Mouse (Mus musculus) neural tube, embryonic 14.5 days (tissue): ENCODE measurements around the gene Ppp1r18. TPM values are rescaled to one million over a fixed set of nuclear protein-coding genes. Genes with fewer than 3 reads are reported as not detected.

Source experiments
- ATAC-seq: fragments of 200-750 bp; cut with Nextera tagmentation; 2 replicates; pipeline ENCODE4 v1.8.0; 2017; ENCODE audit warnings: low read depth, mild to moderate bottlenecking, moderate TSS enrichment, moderate library complexity
- H3K27ac ChIP-seq: fragments of 300-500 bp; sonication (generic); 2 replicates; pipeline ENCODE4 v1.5.1; 2014; ENCODE audit warnings: low read depth, mild to moderate bottlenecking, control low read depth, low read length, moderate library complexity, mixed read lengths
- H3K27me3 ChIP-seq: fragments of 300-500 bp; sonication (generic); 2 replicates; pipeline ENCODE4 v1.6.1; 2014; ENCODE audit warnings: low read length; ENCODE audit not compliant: control insufficient read depth, insufficient read depth
- H3K36me3 ChIP-seq: fragments of 300-500 bp; sonication (generic); 2 replicates; pipeline ENCODE4 v1.6.1; 2014; ENCODE audit warnings: low read length, mixed read lengths; ENCODE audit not compliant: control insufficient read depth, insufficient read depth
- H3K4me1 ChIP-seq: fragments of 300-500 bp; sonication (generic); 2 replicates; pipeline ENCODE4 v1.6.1; 2014; ENCODE audit warnings: low read length; ENCODE audit not compliant: control insufficient read depth, insufficient read depth
- H3K4me2 ChIP-seq: fragments of 300-500 bp; sonication (generic); 2 replicates; pipeline ENCODE4 v1.6.1; 2014; ENCODE audit warnings: mild to moderate bottlenecking, low read depth, low read length, control low read depth
- H3K4me3 ChIP-seq: fragments of 300-500 bp; sonication (generic); 2 replicates; pipeline ENCODE4 v1.5.1; 2014; ENCODE audit warnings: low read depth, low read length, control low read depth, mixed read lengths
- H3K9ac ChIP-seq: fragments of 300-500 bp; sonication (generic); replicated peaks from 2 replicates; pipeline ENCODE4 v1.6.1; 2014; ENCODE audit warnings: low read depth, mild to moderate bottlenecking, control low read depth, low read length, mixed read lengths
- H3K9me3 ChIP-seq: fragments of 300-500 bp; sonication (generic); 2 replicates; pipeline ENCODE4 v1.6.1; 2016; ENCODE audit warnings: low read length; ENCODE audit not compliant: control insufficient read depth
- WGBS: fragments of 180-500 bp; shearing (Covaris S2); extraction: QIAGEN DNeasy Blood & Tissue Kit; methylation state at CpG from one replicate; pipeline ENCODE4 v1.1.7; 2014; 5-methylcytosine and 5-hydroxymethylcytosine counted together
- polyA plus RNA-seq: library from polyadenylated mRNA; unstranded; fragments of >200 nt; fragmentation: Nextera tagmentation; extraction: Ambion mirVana; gene quantifications from 2 replicates; pipeline ENCODE4 v1.2.1, GENCODE M21; 2014

Ppp1r18 gene
- polyA plus RNA-seq, 1 experiment from 2014 or later, result 18.0 TPM

DNA sequence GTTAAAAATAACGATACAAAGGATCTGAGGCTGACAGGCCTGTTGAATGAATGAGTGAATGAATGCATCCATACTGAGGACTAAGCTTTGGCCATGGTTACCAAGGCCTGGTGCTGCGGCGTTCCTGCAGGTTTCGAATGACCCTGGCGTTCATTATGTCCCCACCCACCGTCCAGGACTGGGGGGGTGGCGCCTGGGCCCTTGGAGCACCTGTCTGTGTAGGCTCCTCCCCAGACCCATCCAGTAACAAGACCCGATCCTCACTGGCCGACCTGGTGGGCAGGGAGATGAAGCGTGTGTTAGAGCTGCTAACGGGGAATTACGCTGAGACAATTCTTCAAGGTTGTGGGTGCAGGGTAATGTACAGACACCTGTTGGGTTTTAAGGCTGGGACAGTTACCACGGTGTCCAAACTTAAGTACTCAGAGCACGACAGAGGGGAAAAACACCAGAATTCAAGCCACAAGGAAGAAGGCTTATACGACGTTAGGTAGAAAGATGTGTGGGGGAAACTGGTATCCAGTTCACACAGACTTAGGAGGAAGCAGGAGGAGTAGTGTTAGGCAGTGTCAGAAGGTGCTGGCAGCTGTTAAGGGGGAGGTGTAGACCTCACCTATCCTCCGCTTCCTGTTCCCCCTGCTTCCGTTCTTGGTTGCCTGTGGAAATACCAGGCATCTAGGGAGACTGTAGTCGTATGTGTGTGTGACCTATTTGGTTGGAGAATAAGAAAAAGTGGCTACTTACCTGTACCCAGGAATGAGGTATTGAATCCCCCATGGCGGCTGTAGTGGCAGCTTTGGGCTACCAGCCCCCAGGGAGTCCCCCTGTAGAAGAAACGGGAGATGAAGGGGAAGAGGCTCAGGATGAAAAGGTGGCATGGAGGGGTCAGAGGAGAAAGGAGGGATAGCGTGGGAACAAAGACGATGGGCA lies 32.5 kb downstream of the Ppp1r18 start:
- Histone ChIP-seq H3K9ac (peak overlapping the region; percentile 37; the same call in 1 of the 2 replicates), H3K4me3 (peak overlapping the region; percentile 78), H3K9me3 (no peaks in the 10 kb centered on the region), H3K4me1 (peaks cover 13% of the 10 kb centered on the region), H3K27ac (peak overlapping the region; percentile 95; the same call in 1 of the 2 replicates), H3K27me3 (no peaks in the 10 kb centered on the region), H3K4me2 (peak overlapping the region; percentile 100), H3K36me3 (peaks cover 49% of the 10 kb centered on the region)
- ATAC-seq, result peak; percentile 45
- WGBS, result 47% methylated on average over 23 of the region's 23 CpGs

DNA sequence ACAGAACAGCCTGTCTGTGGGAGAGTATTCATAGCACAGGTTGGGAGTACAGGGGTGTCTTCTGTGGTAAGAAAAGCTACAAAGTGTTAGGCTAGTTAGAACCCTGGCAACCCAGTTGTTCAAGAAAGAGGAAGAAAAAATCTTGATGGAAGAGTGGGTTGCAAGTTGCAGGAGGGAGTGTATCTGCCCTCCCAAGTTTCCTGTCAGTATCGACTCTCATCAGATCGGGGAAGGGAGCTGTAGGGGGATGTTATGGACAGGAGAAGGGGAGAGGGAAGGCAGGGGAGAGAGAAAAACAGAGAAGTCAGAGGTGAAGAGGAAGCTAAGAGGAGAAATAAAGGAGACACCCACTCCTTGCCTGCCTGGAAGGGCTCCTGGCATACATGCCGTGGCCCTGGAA lies 35.2 kb downstream of the Ppp1r18 start:
- H3K9ac ChIP-seq, result no peak overlapping the region
- no peaks in the 10 kb centered on the region for H3K9me3 ChIP-seq
- peaks cover 56% of the 10 kb centered on the region for H3K36me3 ChIP-seq
- peaks cover 10% of the 10 kb centered on the region for H3K4me1 ChIP-seq
- 88% methylated on average over 3 of the region's 3 CpGs for WGBS
- ATAC-seq, result no peak
- no peak overlapping the region for H3K4me3 ChIP-seq
- no peak overlapping the region for H3K27ac ChIP-seq
- no peak overlapping the region for H3K4me2 ChIP-seq
- no peaks in the 10 kb centered on the region for H3K27me3 ChIP-seq

DNA sequence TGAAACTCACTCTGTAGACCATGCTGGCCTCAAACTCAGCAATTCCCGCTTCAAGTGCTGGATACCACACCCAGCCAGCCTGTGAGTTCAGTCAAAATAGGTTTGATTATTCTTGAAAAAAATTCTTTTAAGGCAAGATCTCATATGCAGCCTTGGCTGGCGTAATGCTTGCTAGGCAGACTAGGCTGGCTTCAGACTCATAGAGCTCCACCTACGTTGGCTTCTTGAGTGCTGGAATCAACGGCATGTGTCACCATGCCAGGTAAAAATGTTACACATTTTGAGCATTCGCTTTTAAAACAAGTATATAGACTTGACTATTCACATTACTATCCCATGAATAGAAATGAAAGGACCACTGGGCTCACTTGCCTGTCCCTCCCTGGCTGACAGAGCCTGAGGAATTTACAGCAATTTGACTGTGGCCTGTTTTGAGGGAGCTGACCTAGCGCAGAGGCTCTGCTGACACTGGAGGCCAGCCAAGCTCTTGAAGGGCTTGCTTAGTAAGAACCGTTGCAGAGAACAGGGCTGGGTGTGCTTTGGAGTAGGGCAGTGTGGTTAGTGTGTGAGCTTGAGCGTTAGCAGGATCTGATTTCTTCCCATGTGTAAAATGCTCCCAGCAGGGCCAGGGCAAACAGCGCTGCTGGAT lies 38.1 kb downstream of the Ppp1r18 start:
- Histone ChIP-seq H3K4me3 (no peak overlapping the region), H3K36me3 (peaks cover 68% of the 10 kb centered on the region), H3K27me3 (no peaks in the 10 kb centered on the region), H3K4me1 (peaks cover 7% of the 10 kb centered on the region), H3K9ac (no peak overlapping the region), H3K4me2 (no peak overlapping the region), H3K9me3 (no peaks in the 10 kb centered on the region), H3K27ac (no peak overlapping the region)
- no peak for ATAC-seq
- 92% methylated on average over 9 of the region's 9 CpGs for WGBS

DNA sequence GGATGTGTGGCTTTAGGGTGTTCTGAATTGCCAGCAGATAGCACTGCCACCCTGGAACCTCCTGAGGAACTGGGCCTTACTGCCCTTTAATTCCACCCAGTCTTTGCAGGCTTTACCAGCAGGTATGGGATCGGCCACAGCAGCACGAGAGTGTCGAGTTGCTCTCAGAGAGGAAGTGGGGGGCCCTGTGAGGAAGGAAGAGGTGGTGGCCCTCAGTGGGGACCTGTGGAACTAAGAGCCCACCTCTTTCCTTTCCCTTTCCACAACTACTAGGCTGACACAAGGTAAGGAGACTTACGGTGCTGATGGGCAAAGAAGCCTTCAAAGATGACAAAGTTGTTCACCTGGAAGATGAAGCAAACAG lies 38.6 kb downstream of the Ppp1r18 start:
- Histone ChIP-seq H3K27me3 (no peaks in the 10 kb centered on the region), H3K4me3 (no peak overlapping the region), H3K9ac (no peak overlapping the region), H3K4me1 (peaks cover 12% of the 10 kb centered on the region), H3K4me2 (no peak overlapping the region), H3K9me3 (no peaks in the 10 kb centered on the region), H3K36me3 (peaks cover 67% of the 10 kb centered on the region), H3K27ac (no peak overlapping the region)
- 90% methylated on average over 4 of the region's 4 CpGs for WGBS
- no peak for ATAC-seq

DNA sequence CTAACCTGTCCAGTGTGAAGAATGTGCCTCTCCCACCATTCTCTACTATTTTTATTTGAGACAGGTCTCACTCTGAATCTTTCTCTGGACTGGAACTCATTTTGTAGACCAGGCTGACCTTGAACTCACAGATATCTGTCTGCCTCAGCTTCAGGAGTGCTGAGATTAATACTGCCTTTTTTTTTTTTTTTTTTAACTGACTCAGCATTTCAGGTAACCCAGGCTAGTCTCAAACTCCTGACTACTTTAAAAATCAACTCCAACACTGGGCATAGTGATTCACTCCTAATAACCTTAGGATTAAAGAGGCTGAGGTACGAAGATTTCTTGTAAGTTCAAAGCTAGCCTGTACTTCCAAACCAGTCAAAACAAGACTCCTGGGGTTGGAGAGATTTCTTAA lies 40.2 kb downstream of the Ppp1r18 start:
- Histone ChIP-seq H3K4me2 (no peak overlapping the region), H3K27ac (no peak overlapping the region), H3K9me3 (no peaks in the 10 kb centered on the region), H3K27me3 (no peaks in the 10 kb centered on the region), H3K4me1 (peaks cover 15% of the 10 kb centered on the region), H3K36me3 (peaks cover 53% of the 10 kb centered on the region), H3K9ac (no peak overlapping the region), H3K4me3 (no peak overlapping the region)
- 95% methylated on average over 1 of the region's 1 CpGs for WGBS
- ATAC-seq, result no peak

DNA sequence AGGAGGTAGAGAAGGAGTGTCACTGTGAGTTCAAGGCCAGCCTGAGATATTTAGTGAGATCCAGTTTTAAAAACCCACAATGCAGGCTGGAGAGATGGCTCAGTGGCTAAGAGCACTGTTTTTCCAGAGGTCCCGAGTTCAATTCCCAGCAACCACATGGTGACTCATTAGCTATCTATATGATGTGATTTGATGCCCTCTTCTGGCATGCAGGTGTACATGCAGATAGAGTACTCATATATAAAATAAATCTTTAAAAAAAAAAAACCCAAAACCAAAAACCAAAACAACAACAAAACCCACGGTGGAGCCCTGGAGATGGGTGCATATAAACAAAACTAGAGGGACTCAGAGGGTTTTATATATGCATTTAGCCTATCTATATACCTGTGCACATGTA lies 42.2 kb downstream of the Ppp1r18 start:
- Histone ChIP-seq H3K36me3 (peaks cover 47% of the 10 kb centered on the region), H3K4me3 (no peak overlapping the region), H3K4me2 (peak overlapping the region; percentile 91; the same call in 1 of the 2 replicates), H3K9ac (no peak overlapping the region), H3K27me3 (no peaks in the 10 kb centered on the region), H3K4me1 (peaks cover 15% of the 10 kb centered on the region), H3K27ac (no peak overlapping the region), H3K9me3 (no peaks in the 10 kb centered on the region)
- ATAC-seq, result no peak
- 88% methylated on average over 2 of the region's 2 CpGs for WGBS

DNA sequence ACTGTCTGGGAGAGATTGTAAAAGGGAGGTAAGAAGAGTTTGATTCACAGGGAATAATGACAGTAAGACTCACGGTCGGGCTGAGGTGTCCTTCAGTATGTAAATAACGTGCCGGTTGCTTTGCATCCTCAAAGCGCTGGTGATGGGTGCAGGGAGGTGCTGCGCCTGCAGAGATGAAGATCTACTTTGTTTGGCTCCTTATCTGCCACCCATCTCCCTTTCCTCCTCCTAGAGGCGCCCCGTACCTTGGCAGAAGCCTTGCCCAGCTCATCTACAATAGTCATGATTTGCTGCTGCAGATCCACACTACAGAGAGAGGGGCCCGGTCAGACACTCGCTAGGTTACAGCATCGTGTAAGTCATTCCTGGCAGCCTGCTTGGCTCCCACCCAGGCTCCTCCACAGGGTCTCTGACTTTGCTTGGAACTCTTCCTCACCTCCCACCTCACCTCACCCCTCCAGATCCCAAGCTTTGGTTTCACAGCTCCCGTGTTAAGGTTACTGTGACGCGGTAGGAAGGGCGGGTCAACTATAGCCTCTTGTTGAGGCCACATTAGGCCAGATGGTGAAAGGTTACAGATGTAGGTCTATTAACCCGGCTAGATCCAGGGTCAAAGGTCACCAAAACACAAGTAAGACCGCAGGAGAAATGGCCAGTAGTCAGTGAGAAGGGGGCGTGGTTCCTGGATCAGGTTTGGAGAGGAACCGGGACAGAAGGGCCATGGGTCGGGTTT lies 44.0 kb downstream of the Ppp1r18 start:
- peaks cover 34% of the 10 kb centered on the region for H3K36me3 ChIP-seq
- 16% methylated on average over 20 of the region's 20 CpGs for WGBS
- peak overlapping the region; percentile 91 for H3K4me2 ChIP-seq
- H3K9me3 ChIP-seq, result no peaks in the 10 kb centered on the region
- H3K4me3 ChIP-seq, result peak overlapping the region; percentile 52
- no peaks in the 10 kb centered on the region for H3K27me3 ChIP-seq
- H3K27ac ChIP-seq, result peak overlapping the region; percentile 78
- H3K9ac ChIP-seq, result peak overlapping the region; percentile 70
- peaks cover 15% of the 10 kb centered on the region for H3K4me1 ChIP-seq
- ATAC-seq, result peak; percentile 33

DNA sequence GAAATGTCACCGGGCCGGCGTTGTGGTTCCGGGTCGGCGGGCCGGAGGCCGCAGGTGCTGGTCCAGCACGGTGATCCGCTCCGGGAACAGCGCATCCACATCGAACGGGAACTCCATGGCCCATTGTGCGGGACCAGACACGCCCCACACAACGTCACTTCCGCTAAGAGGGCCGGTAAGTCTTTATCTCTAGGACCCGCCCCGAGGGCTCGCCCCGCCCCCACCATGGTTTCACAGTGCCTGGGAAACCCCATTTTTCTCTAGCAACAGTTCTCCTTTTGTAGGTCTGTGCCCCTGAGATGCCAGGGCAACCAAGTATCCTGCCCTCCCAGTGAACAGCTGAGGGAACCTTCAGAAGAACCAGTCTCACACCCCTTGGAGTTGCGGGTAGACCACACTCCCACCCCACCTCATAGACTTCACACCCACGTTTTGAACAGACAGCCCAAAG lies 44.6 kb downstream of the Ppp1r18 start, which contains the start of gene Atat1:
TSS of gene Atat1 (minus strand) at position 157 of the 451 bp plus-strand sequence.
- Histone ChIP-seq H3K4me2 (peak within 1 kb of the TSS; percentile 91), H3K27ac (peak within 1 kb of the TSS; percentile 78), H3K9me3 (no peaks in the 10 kb centered on the region), H3K36me3 (peaks cover 29% of the 10 kb centered on the region), H3K4me3 (peak within 1 kb of the TSS; percentile 52), H3K27me3 (no peaks in the 10 kb centered on the region), H3K4me1 (peaks cover 15% of the 10 kb centered on the region), H3K9ac (peak within 1 kb of the TSS; percentile 70)
- ATAC-seq, result peak; percentile 93
- WGBS, result 3% methylated on average over 25 of the region's 25 CpGs
